Mouse (Mus musculus) heart, postnatal 10 days (tissue): Measurements from ENCODE around the gene Efcab2. TPM values are rescaled to one million over a fixed set of nuclear protein-coding genes. Genes with fewer than 3 reads are reported as not detected.

Experiments
- DNase-seq, 2 experiments: peaks; one replicate each; pipeline ENCODE4 v3.0.0; 2021
- intact Hi-C: fragments of 180-260 bp; cut with DNase I; formaldehyde crosslinking; loops from one replicate; pipeline ENCODE4 v1.15.1; 2025
- microRNA-seq, 2 experiments: library from miRNA; unstranded; fragments of <30 nt; microRNA quantifications; one replicate each; pipeline ENCODE4 v1.2.0; 2022
- total RNA-seq, 2 experiments: library from RNA; stranded (reverse); gene quantifications; 2 replicates each; pipeline ENCODE4 v1.2.3; 2021

Efcab2 gene
- total RNA-seq, 2 experiments from 2014 or later = 25.3 to 27.8 TPM

- intact Hi-C loops = loop anchor here (1.0 to 10.0 kb wide), 5 partner anchors 160 to 947 kb away; no protein-coding TSS in a partner anchor
- peak; percentile 23 to 31 for DNase-seq
These were observed 123.8 kb downstream of the Efcab2 start for GRCm38 (mm10) chr1:178529512-178530300.

- intact Hi-C loops = loop anchor here (1.0 to 10.0 kb wide), 3 partner anchors 159 to 558 kb away; no protein-coding TSS in a partner anchor
- peak; percentile 87 to 88 for DNase-seq
These were observed 124.6 kb downstream of the Efcab2 start for GRCm38 (mm10) chr1:178530301-178531078.

Small RNAs within 50 kb of the gene (microRNA-seq; reads per million reads assigned to microRNA genes)
- gene Gm27458 = 0 reads per million in 2 experiments

Other genes starting within 250 kb of the Efcab2 start
- 10 to 100 TPM; 23.3 to 27.0 TPM for gene Desi2, start 218.7 kb upstream of the Efcab2 start, total RNA-seq
- gene Cox20, start 87.0 kb upstream of the Efcab2 start, total RNA-seq = 100 to 1,000 TPM; 128 to 134 TPM
- 100 to 1,000 TPM; 258 to 270 TPM for gene Hnrnpu, start 68.3 kb upstream of the Efcab2 start, total RNA-seq
- gene Kif26b, start 123.0 kb downstream of the Efcab2 start, total RNA-seq = 10 to 100 TPM; 10.9 to 12.9 TPM